Mouse (Mus musculus): Measurements from ENCODE around the gene Zbtb9. TPM values are rescaled to one million over a fixed set of nuclear protein-coding genes. Genes with fewer than 3 reads are reported as not detected.

Zbtb9 gene
- polyA plus RNA-seq, 1 experiment from 2014 or later: 19.1 TPM

DNA sequence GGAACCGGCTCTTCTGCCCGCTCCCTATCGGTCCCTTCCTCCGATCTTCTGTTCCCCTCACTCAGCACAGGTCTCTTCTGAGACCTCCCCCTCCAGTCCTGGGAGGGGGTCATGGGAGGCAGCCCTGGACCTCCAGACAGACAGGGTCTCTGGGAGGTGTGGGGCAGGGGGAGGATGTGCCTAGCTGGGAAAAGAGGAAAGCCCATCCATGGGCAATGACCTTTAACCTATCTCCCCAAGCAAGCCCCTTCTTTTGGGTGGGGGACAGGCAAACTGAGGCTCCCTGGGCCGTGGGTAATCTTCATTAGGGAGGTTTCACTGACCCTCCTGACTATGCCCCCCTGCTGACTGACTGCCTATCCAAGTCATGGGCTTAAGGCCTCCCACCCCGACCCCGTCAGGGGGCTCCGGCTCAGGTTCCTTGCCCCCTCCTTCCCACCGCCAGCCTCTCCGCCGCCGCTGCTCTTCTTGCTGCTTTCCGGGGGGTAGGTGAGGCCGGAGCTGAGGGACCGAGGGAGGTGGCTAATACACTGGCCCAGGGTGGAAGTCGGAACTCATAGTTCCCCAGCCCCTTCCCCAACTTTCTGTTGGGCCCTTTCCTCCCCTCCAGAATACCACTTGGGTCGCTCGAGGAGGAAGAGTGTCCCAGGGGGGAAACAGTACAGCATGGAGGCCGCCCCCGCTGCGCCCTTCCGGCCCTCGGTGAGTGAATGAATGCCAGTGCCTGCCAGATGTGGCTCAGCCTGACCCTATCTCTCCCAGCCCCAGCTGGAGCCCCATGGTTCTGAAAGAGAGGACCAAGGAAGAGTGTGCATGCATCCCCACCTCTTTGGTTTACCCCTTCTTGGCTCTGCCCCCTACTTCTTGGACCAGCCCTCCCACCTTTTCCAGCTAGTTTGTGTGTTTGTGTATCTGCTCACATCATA lies 20.8 kb upstream of the Zbtb9 start:
- H3K27me3 ChIP-seq (replicated peaks; ENCODE audit: control insufficient read depth, insufficient read depth, low read length): no peaks in the 10 kb centered on the region
- H3K36me3 ChIP-seq (ENCODE audit: control insufficient read depth, insufficient read depth): peaks cover 13% of the 10 kb centered on the region
- peak overlapping the region; percentile 52 for H3K9ac ChIP-seq (replicated peaks; ENCODE audit: low read depth, low read length)
- H3K4me3 ChIP-seq (replicated peaks; ENCODE audit: low read length): peak overlapping the region; percentile 41
- H3K4me2 ChIP-seq (ENCODE audit: low read length): peak overlapping the region; percentile 75
- H3K4me1 ChIP-seq (replicated peaks; ENCODE audit: control insufficient read depth, insufficient read depth, low read length): peaks cover 58% of the 10 kb centered on the region
- no peak; the same call in 1 of the 2 replicates for ATAC-seq
- H3K9me3 ChIP-seq (ENCODE audit: control insufficient read depth, low read length): no peaks in the 10 kb centered on the region
- 6% methylated on average over 21 of the region's 23 CpGs for WGBS
- peak overlapping the region; percentile 16; the same call in 1 of the 2 replicates for H3K27ac ChIP-seq (ENCODE audit: low read length)

DNA sequence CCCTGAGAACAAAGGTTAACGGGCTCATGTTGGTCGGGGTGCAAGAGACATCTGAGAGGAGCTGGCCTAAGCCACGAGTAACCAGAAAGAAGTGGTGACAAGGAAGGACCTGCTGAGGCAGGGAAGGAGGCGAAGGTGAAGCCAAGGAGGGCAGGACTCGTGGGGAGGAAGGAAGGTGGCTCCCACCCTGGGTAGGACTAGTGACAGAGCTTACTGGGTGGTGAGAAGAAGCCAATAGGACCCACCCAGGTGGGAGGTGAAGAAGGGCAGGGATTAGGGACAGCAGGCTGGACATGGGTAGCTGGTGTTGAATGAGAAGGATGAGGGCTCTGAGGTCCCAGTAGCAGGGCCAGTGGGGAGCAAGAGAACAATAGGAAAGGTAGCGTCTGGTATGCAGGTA lies 19.8 kb upstream of the Zbtb9 start:
- WGBS: 26% methylated on average over 6 of the region's 6 CpGs
- H3K27me3 ChIP-seq (replicated peaks; ENCODE audit: control insufficient read depth, insufficient read depth, low read length): no peaks in the 10 kb centered on the region
- no peak for ATAC-seq
- peaks cover 21% of the 10 kb centered on the region for H3K36me3 ChIP-seq (ENCODE audit: control insufficient read depth, insufficient read depth)
- H3K4me3 ChIP-seq (replicated peaks; ENCODE audit: low read length): no peak overlapping the region
- no peak overlapping the region for H3K27ac ChIP-seq (ENCODE audit: low read length)
- no peaks in the 10 kb centered on the region for H3K9me3 ChIP-seq (ENCODE audit: control insufficient read depth, low read length)
- H3K4me1 ChIP-seq (replicated peaks; ENCODE audit: control insufficient read depth, insufficient read depth, low read length): peaks cover 51% of the 10 kb centered on the region
- peak overlapping the region; percentile 22; the same call in 1 of the 2 replicates for H3K9ac ChIP-seq (replicated peaks; ENCODE audit: low read depth, low read length)
- H3K4me2 ChIP-seq (ENCODE audit: low read length): peak overlapping the region; percentile 75

DNA sequence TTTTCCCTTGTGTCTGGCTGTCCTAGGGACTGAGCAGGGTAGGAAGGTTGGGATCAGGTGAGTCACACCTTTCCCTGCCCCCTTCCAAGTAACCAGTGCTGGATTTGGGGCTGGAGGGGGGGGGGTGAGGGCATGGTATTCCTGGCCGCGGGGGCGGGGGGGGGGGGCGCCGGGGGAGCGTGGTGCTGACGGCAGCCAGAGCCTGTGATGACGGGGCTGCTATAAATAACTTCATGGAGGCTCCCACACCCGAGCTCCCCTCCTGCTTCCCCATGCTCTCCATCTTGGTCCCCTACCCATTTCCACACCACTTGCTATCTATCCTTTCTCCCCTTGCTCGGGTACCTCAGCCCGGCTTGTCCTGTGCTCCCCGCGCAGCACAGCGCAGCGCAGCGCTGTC lies 19.2 kb upstream of the Zbtb9 start:
- H3K9me3 ChIP-seq (ENCODE audit: control insufficient read depth, low read length): no peaks in the 10 kb centered on the region
- 30% methylated on average over 8 of the region's 16 CpGs for WGBS
- ATAC-seq: no peak
- H3K4me1 ChIP-seq (replicated peaks; ENCODE audit: control insufficient read depth, insufficient read depth, low read length): peaks cover 51% of the 10 kb centered on the region
- peaks cover 22% of the 10 kb centered on the region for H3K36me3 ChIP-seq (ENCODE audit: control insufficient read depth, insufficient read depth)
- peak overlapping the region; percentile 75 for H3K4me2 ChIP-seq (ENCODE audit: low read length)
- H3K9ac ChIP-seq (replicated peaks; ENCODE audit: low read depth, low read length): peak overlapping the region; percentile 22; the same call in 1 of the 2 replicates
- H3K27ac ChIP-seq (ENCODE audit: low read length): no peak overlapping the region
- H3K27me3 ChIP-seq (replicated peaks; ENCODE audit: control insufficient read depth, insufficient read depth, low read length): no peaks in the 10 kb centered on the region
- H3K4me3 ChIP-seq (replicated peaks; ENCODE audit: low read length): no peak overlapping the region

DNA sequence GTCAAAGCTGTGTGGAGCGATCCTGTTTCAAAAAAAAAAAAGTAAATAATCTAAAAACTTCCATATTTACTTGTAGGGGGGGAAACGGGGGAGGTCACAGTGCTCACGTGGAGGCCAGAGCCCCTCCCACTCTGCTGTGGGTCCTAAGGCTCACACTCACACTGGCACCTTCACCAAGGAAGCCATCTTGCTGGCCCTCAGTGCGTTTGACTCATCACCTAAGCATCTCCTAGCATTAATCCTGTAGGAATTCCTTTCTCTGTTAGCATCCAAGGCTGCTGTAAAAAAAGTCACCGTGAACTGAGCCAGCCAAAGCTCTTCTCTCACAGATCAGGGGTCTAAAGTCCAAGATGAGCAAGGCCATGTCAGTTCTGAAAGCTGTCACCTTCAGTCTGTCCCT lies 16.7 kb upstream of the Zbtb9 start:
- Histone ChIP-seq H3K4me1 (replicated peaks; ENCODE audit: control insufficient read depth, insufficient read depth, low read length) (peaks cover 26% of the 10 kb centered on the region), H3K4me2 (ENCODE audit: low read length) (no peak overlapping the region), H3K9ac (replicated peaks; ENCODE audit: low read depth, low read length) (no peak overlapping the region), H3K36me3 (ENCODE audit: control insufficient read depth, insufficient read depth) (peaks cover 34% of the 10 kb centered on the region), H3K9me3 (ENCODE audit: control insufficient read depth, low read length) (no peaks in the 10 kb centered on the region), H3K27ac (ENCODE audit: low read length) (no peak overlapping the region), H3K4me3 (replicated peaks; ENCODE audit: low read length) (no peak overlapping the region), H3K27me3 (replicated peaks; ENCODE audit: control insufficient read depth, insufficient read depth, low read length) (no peaks in the 10 kb centered on the region)
- ATAC-seq: no peak
- WGBS: 82% methylated on average over 5 of the region's 5 CpGs

DNA sequence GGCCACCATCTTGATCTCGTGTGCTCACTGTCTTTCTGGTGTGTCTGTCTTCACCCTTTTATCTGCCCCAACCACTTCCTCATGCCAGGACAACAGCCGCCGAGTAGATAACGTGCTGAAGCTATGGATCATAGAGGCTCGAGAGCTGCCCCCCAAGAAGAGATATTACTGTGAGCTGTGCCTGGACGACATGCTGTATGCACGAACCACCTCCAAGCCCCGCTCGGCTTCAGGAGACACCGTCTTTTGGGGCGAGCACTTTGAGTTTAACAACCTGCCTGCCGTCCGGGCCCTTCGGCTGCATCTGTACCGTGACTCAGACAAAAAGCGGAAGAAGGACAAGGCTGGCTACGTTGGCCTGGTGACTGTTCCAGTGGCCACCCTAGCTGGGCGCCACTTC lies 16.1 kb upstream of the Zbtb9 start:
- Histone ChIP-seq H3K4me3 (replicated peaks; ENCODE audit: low read length) (no peak overlapping the region), H3K4me2 (ENCODE audit: low read length) (no peak overlapping the region), H3K4me1 (replicated peaks; ENCODE audit: control insufficient read depth, insufficient read depth, low read length) (peaks cover 21% of the 10 kb centered on the region), H3K9me3 (ENCODE audit: control insufficient read depth, low read length) (no peaks in the 10 kb centered on the region), H3K9ac (replicated peaks; ENCODE audit: low read depth, low read length) (no peak overlapping the region), H3K27me3 (replicated peaks; ENCODE audit: control insufficient read depth, insufficient read depth, low read length) (no peaks in the 10 kb centered on the region), H3K27ac (ENCODE audit: low read length) (no peak overlapping the region), H3K36me3 (ENCODE audit: control insufficient read depth, insufficient read depth) (peaks cover 40% of the 10 kb centered on the region)
- ATAC-seq: no peak
- WGBS: 94% methylated on average over 18 of the region's 18 CpGs

DNA sequence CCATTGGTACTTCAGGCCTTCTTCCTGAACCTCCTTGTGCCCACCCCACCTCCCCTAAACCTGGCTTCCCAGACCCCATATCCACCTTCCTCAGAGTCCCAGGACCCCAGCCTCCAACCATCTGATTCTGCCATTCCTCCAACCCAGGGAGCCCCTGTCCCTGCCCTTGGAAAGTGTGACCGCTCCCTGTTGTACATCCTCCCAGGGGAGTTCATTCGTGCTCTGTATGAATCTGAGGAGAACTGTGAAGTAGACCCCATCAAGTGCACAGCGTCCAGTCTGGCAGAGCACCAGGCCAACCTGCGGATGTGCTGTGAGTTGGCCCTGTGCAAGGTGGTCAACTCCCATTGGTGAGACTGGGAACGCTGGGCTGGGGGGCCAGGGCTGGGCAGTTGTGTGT lies 15.1 kb upstream of the Zbtb9 start:
- WGBS: 97% methylated on average over 5 of the region's 5 CpGs
- no peak overlapping the region for H3K4me2 ChIP-seq (ENCODE audit: low read length)
- no peak overlapping the region for H3K27ac ChIP-seq (ENCODE audit: low read length)
- peaks cover 42% of the 10 kb centered on the region for H3K36me3 ChIP-seq (ENCODE audit: control insufficient read depth, insufficient read depth)
- no peak for ATAC-seq
- no peak overlapping the region for H3K4me3 ChIP-seq (replicated peaks; ENCODE audit: low read length)
- no peaks in the 10 kb centered on the region for H3K27me3 ChIP-seq (replicated peaks; ENCODE audit: control insufficient read depth, insufficient read depth, low read length)
- H3K9me3 ChIP-seq (ENCODE audit: control insufficient read depth, low read length): no peaks in the 10 kb centered on the region
- H3K4me1 ChIP-seq (replicated peaks; ENCODE audit: control insufficient read depth, insufficient read depth, low read length): peaks cover 11% of the 10 kb centered on the region
- H3K9ac ChIP-seq (replicated peaks; ENCODE audit: low read depth, low read length): no peak overlapping the region

DNA sequence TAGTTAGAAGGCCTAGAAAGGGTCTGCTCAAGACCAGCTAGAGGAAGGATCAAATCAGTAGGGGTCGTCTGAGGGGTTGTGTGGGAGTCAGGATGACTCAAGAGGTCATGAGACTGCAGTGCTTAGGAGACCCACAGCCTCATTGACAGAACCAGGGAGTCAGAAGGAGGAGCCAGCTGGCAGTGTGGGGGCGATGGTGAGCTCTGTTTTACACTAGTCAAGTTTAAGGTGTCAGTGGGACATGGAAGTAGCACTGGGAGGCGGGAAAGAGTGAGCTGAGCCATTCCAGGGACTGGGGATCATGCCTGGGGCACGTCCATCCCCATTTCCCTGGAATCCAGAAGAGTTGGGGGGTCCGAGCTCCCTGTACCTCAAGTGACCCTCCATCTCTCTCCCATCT lies 14.1 kb upstream of the Zbtb9 start:
- H3K9ac ChIP-seq (replicated peaks; ENCODE audit: low read depth, low read length): no peak overlapping the region
- peaks cover 1% of the 10 kb centered on the region for H3K4me1 ChIP-seq (replicated peaks; ENCODE audit: control insufficient read depth, insufficient read depth, low read length)
- no peak overlapping the region for H3K27ac ChIP-seq (ENCODE audit: low read length)
- no peaks in the 10 kb centered on the region for H3K27me3 ChIP-seq (replicated peaks; ENCODE audit: control insufficient read depth, insufficient read depth, low read length)
- no peaks in the 10 kb centered on the region for H3K9me3 ChIP-seq (ENCODE audit: control insufficient read depth, low read length)
- WGBS: 62% methylated on average over 5 of the region's 5 CpGs
- peaks cover 45% of the 10 kb centered on the region for H3K36me3 ChIP-seq (ENCODE audit: control insufficient read depth, insufficient read depth)
- no peak for ATAC-seq
- H3K4me3 ChIP-seq (replicated peaks; ENCODE audit: low read length): no peak overlapping the region
- no peak overlapping the region for H3K4me2 ChIP-seq (ENCODE audit: low read length)

DNA sequence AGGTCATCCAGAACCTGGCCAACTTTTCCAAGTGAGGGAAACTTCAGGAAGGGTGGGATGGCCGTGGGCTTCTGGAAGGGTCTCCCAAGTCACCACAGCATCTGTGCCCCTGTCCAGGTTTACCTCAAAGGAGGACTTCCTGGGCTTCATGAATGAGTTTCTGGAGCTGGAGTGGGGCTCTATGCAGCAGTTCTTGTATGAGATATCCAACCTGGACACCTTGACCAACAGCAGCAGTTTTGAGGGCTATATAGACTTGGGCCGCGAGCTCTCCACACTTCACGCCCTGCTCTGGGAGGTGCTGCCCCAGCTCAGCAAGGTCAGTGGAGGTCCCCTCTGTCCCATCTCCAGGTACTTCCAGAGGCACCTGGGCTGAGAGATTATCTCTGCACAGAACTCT lies 13.2 kb upstream of the Zbtb9 start:
- Histone ChIP-seq H3K9ac (replicated peaks; ENCODE audit: low read depth, low read length) (no peak overlapping the region), H3K4me2 (ENCODE audit: low read length) (no peak overlapping the region), H3K27ac (ENCODE audit: low read length) (no peak overlapping the region), H3K4me1 (replicated peaks; ENCODE audit: control insufficient read depth, insufficient read depth, low read length) (no peaks in the 10 kb centered on the region), H3K36me3 (ENCODE audit: control insufficient read depth, insufficient read depth) (peaks cover 51% of the 10 kb centered on the region), H3K9me3 (ENCODE audit: control insufficient read depth, low read length) (no peaks in the 10 kb centered on the region), H3K4me3 (replicated peaks; ENCODE audit: low read length) (no peak overlapping the region), H3K27me3 (replicated peaks; ENCODE audit: control insufficient read depth, insufficient read depth, low read length) (no peaks in the 10 kb centered on the region)
- 94% methylated on average over 4 of the region's 4 CpGs for WGBS
- no peak for ATAC-seq

DNA sequence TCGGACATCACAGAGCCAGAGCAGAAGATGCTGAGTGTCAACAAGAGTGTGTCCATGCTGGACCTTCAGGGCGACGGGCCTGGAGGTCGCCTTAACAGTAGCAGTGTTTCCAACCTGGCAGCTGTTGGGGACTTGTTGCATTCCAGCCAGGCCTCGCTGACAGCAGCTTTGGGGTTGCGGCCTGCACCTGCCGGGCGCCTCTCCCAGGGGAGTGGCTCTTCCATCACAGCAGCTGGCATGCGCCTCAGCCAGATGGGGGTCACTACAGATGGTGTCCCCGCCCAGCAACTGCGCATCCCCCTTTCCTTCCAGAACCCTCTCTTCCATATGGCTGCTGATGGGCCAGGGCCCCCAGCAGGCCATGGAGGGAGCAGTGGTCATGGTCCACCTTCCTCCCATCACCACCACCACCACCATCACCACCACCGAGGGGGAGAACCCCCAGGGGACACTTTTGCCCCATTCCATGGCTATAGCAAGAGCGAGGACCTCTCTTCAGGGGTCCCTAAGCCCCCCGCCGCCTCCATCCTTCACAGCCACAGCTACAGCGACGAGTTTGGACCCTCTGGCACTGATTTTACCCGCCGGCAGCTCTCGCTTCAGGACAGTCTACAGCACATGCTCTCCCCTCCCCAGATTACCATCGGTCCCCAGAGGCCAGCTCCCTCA lies 11.3 kb upstream of the Zbtb9 start:
- H3K4me3 ChIP-seq (replicated peaks; ENCODE audit: low read length): no peak overlapping the region
- no peaks in the 10 kb centered on the region for H3K4me1 ChIP-seq (replicated peaks; ENCODE audit: control insufficient read depth, insufficient read depth, low read length)
- H3K27ac ChIP-seq (ENCODE audit: low read length): no peak overlapping the region
- H3K36me3 ChIP-seq (ENCODE audit: control insufficient read depth, insufficient read depth): peaks cover 47% of the 10 kb centered on the region
- H3K4me2 ChIP-seq (ENCODE audit: low read length): no peak overlapping the region
- no peaks in the 10 kb centered on the region for H3K9me3 ChIP-seq (ENCODE audit: control insufficient read depth, low read length)
- WGBS: 92% methylated on average over 21 of the region's 21 CpGs
- no peak for ATAC-seq
- no peak overlapping the region for H3K9ac ChIP-seq (replicated peaks; ENCODE audit: low read depth, low read length)
- H3K27me3 ChIP-seq (replicated peaks; ENCODE audit: control insufficient read depth, insufficient read depth, low read length): no peaks in the 10 kb centered on the region

Data from forebrain, embryonic 16.5 days (tissue).